ENCODE assay signal across 9 mouse cellular contexts in the genomic region with DNA sequence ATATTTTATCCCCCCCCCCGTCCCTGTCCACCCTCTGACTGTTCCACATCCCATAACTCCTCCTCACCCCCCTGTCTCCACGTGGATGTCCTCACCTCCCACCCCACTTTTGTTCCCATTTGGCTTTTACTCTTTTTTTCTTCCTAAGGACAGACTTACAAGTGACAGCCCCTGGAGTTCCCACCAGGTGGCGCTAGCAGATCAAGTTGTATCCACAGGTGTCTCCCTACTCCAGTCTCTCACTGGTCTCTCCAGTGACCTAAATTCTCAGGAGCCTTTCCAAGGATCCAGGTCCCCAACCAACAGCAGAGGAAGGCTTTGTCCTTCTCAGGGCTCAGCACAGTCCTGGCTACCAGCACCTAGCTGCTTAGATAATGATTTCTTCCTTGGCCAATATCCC.
DNase-seq lines count a peak whose midpoint lies in the region; ATAC-seq and TF ChIP-seq lines count a peak whose summit lies in the region.
"Had no signal": no experiment of that assay in that cellular context is flagged by ENCODE, and none has a peak within 500 bp of the region (broad histone marks: within the 10 kb centered on the region; RNA-seq: fewer than 3 reads in every experiment).

No protein-coding gene starts in this region.

- no peak overlapping the region for H3K9ac ChIP-seq in hindbrain, embryonic 13.5 days
- H3K9ac ChIP-seq in embryonic facial prominence, embryonic 14.5 days (ENCODE audit: low read depth, low read length): no peak overlapping the region
- H3K9ac ChIP-seq: liver, embryonic 14.5 days had no signal

- no peaks in the 10 kb centered on the region for H3K4me1 ChIP-seq in hindbrain, embryonic 10.5 days (replicated peaks)
- H3K4me1 ChIP-seq in hindbrain, embryonic 13.5 days (replicated peaks): 0 out of 2 replicates have a peak, but pooled peaks cover 4% of the 10 kb centered on the region
- H3K4me1 ChIP-seq in E14TG2a.4 (replicated peaks; ENCODE audit: low read depth, low read length): peaks cover 5% of the 10 kb centered on the region
- H3K4me1 ChIP-seq in embryonic facial prominence, embryonic 14.5 days (ENCODE audit: control insufficient read depth, insufficient read depth, low read length): no peaks in the 10 kb centered on the region

- no peak for ATAC-seq in hindbrain, embryonic 13.5 days (ENCODE audit: low FRiP score)
- no peak for ATAC-seq in embryonic facial prominence, embryonic 14.5 days (ENCODE audit: low read depth)

- no peaks in the 10 kb centered on the region for H3K36me3 ChIP-seq in hindbrain, embryonic 10.5 days
- no peaks in the 10 kb centered on the region for H3K36me3 ChIP-seq in hindbrain, embryonic 13.5 days
- no peaks in the 10 kb centered on the region for H3K36me3 ChIP-seq in E14TG2a.4 (ENCODE audit: insufficient read depth, low read length)
- H3K36me3 ChIP-seq in embryonic facial prominence, embryonic 14.5 days (ENCODE audit: control insufficient read depth, insufficient read depth, low read length): no peaks in the 10 kb centered on the region

- peak; percentile 63 for DNase-seq in hindbrain, embryonic 10.5 days (ENCODE audit: low spot score)
- peak; percentile 58 to 71 for DNase-seq in adrenal gland, postnatal 36 days
- peak; percentile 58 for DNase-seq in embryonic facial prominence, embryonic 14.5 days (ENCODE audit: low spot score)
- peak; percentile 74 to 86 for DNase-seq in layer of hippocampus, adult 2 months (ENCODE audit: low spot score in 2 of 2)
- DNase-seq in mesoderm, embryonic 11.5 days (ENCODE audit: low read depth, low spot score): peak; percentile 77
- no peak for DNase-seq in B cell, adult 2 months

- H3K4me3 ChIP-seq in hindbrain, embryonic 10.5 days: no peak overlapping the region
- no peak overlapping the region for H3K4me3 ChIP-seq in hindbrain, embryonic 13.5 days
- H3K4me3 ChIP-seq in E14TG2a.4 (replicated peaks; ENCODE audit: low read length): no peak overlapping the region
- no peak overlapping the region for H3K4me3 ChIP-seq in embryonic facial prominence, embryonic 14.5 days (ENCODE audit: low read depth, low read length)
- no peak overlapping the region for H3K4me3 ChIP-seq in layer of hippocampus, adult 2 months

- H3K9me3 ChIP-seq in hindbrain, embryonic 10.5 days: no peaks in the 10 kb centered on the region
- no peaks in the 10 kb centered on the region for H3K9me3 ChIP-seq in hindbrain, embryonic 13.5 days
- H3K9me3 ChIP-seq in E14TG2a.4 (ENCODE audit: low read length): no peaks in the 10 kb centered on the region
- no peaks in the 10 kb centered on the region for H3K9me3 ChIP-seq in embryonic facial prominence, embryonic 14.5 days (ENCODE audit: control insufficient read depth, low read length)

- no peak overlapping the region for H3K27ac ChIP-seq in hindbrain, embryonic 10.5 days
- no peak overlapping the region for H3K27ac ChIP-seq in hindbrain, embryonic 13.5 days
- no peak overlapping the region for H3K27ac ChIP-seq in embryonic facial prominence, embryonic 14.5 days (replicated peaks; ENCODE audit: low read depth, low read length)
- H3K27ac ChIP-seq in layer of hippocampus, adult 2 months: peak overlapping the region; percentile 54; the same call in 1 of the 2 replicates
- H3K27ac ChIP-seq: liver, embryonic 14.5 days had no signal

- no peak overlapping the region for H3K4me2 ChIP-seq in hindbrain, embryonic 13.5 days
- no peak overlapping the region for H3K4me2 ChIP-seq in embryonic facial prominence, embryonic 14.5 days (ENCODE audit: low read depth, low read length)

- H3K27me3 ChIP-seq in hindbrain, embryonic 10.5 days (ENCODE audit: insufficient read depth, poor library complexity, severe bottlenecking): no peaks in the 10 kb centered on the region
- H3K27me3 ChIP-seq in hindbrain, embryonic 13.5 days: no peaks in the 10 kb centered on the region
- 0 out of 2 replicates have a peak, but pooled peaks cover 3% of the 10 kb centered on the region for H3K27me3 ChIP-seq in E14TG2a.4 (ENCODE audit: insufficient read depth, low read length)
- no peaks in the 10 kb centered on the region for H3K27me3 ChIP-seq in embryonic facial prominence, embryonic 14.5 days (replicated peaks; ENCODE audit: control insufficient read depth, insufficient read depth, low read length)

- WGBS in hindbrain, embryonic 10.5 days: 5% methylated on average over 3 of the region's 3 CpGs
- 3% methylated on average over 3 of the region's 3 CpGs for WGBS in hindbrain, embryonic 13.5 days
- 1% methylated on average over 3 of the region's 3 CpGs for WGBS in embryonic facial prominence, embryonic 14.5 days

- peak; percentile 68 for TF ChIP-seq CTCF in E14TG2a.4 (conservative IDR thresholded peaks at IDR 0.05; ENCODE audit: low read length)
- peak; percentile 83 for TF ChIP-seq CTCF in layer of hippocampus, adult 2 months (conservative IDR thresholded peaks at IDR 0.05)

Comparison
In these comparisons a context has a peak if more than half of its experiments do, and no peak if none do; other contexts are left out.
1. DNase-seq: peak in hindbrain, embryonic 10.5 days (single experiment), adrenal gland, postnatal 36 days (2 of 2), embryonic facial prominence, embryonic 14.5 days (single experiment), layer of hippocampus, adult 2 months (2 of 2) and mesoderm, embryonic 11.5 days (single experiment); none in B cell, adult 2 months (0 of 2).